Mouse (Mus musculus): ENCODE results near the gene Themis2. TPM values are rescaled to one million over a fixed set of nuclear protein-coding genes. Genes with fewer than 3 reads are reported as not detected.
A peak's percentile ranks its signal among the peaks of the same experiment; 100 is the strongest.
"Not testable (repeated sequence)": the region's sequence is repeated elsewhere in the genome, so short reads cannot be mapped to it uniquely, and the experiment has no call there.

The Themis2 gene
- polyA plus RNA-seq, 1 experiment = 11.4 TPM

GRCm38 (mm10) chr4:132802171-132802637 is 6.0 kb upstream of the Themis2 start:
- Histone ChIP-seq H3K4me1 (replicated peaks; ENCODE audit: control insufficient read depth, insufficient read depth, low read length) (peaks cover 13% of the 10 kb centered on the region), H3K27me3 (ENCODE audit: control insufficient read depth, insufficient read depth, low read length) (no peaks in the 10 kb centered on the region), H3K27ac (ENCODE audit: control insufficient read depth, insufficient read depth, low read length) (peak overlapping the region; percentile 74), H3K36me3 (ENCODE audit: control insufficient read depth, insufficient read depth, low read length) (no peaks in the 10 kb centered on the region), H3K4me3 (ENCODE audit: control insufficient read depth, insufficient read depth, low read length) (peak overlapping the region; percentile 34)
- WGBS = 14% methylated on average over 16 of the region's 16 CpGs
- DNase-seq = peak; percentile 43
- TF ChIP-seq POLR2A (IDR thresholded peaks at IDR 0.05; ENCODE audit: control insufficient read depth, extremely low read depth, insufficient read depth, low read length, poor library complexity) (no peak), CTCF (IDR thresholded peaks at IDR 0.05; ENCODE audit: borderline replicate concordance, control insufficient read depth, extremely low read depth, insufficient read depth, low read length, poor library complexity) (0 out of 2 replicates have a peak, but pooled peaks have one; percentile 28)

- Histone ChIP-seq H3K36me3 (ENCODE audit: control insufficient read depth, insufficient read depth, low read length) (no peaks in the 10 kb centered on the region), H3K4me3 (ENCODE audit: control insufficient read depth, insufficient read depth, low read length) (no peak overlapping the region), H3K27ac (ENCODE audit: control insufficient read depth, insufficient read depth, low read length) (peak overlapping the region; percentile 31; the same call in 1 of the 2 replicates), H3K4me1 (replicated peaks; ENCODE audit: control insufficient read depth, insufficient read depth, low read length) (peaks cover 13% of the 10 kb centered on the region), H3K27me3 (ENCODE audit: control insufficient read depth, insufficient read depth, low read length) (no peaks in the 10 kb centered on the region)
- DNase-seq = no peak
- TF ChIP-seq CTCF (IDR thresholded peaks at IDR 0.05; ENCODE audit: borderline replicate concordance, control insufficient read depth, extremely low read depth, insufficient read depth, low read length, poor library complexity) (no peak), POLR2A (IDR thresholded peaks at IDR 0.05; ENCODE audit: control insufficient read depth, extremely low read depth, insufficient read depth, low read length, poor library complexity) (no peak)
- WGBS = 91% methylated on average over 18 of the region's 18 CpGs
These were observed 5.2 kb upstream of the Themis2 start for GRCm38 (mm10) chr4:132801176-132802077.

GRCm38 (mm10) chr4:132799845-132800244 is 3.7 kb upstream of the Themis2 start:
- 90% methylated on average over 4 of the region's 4 CpGs for WGBS
- Histone ChIP-seq H3K4me1 (replicated peaks; ENCODE audit: control insufficient read depth, insufficient read depth, low read length) (peaks cover 22% of the 10 kb centered on the region), H3K36me3 (ENCODE audit: control insufficient read depth, insufficient read depth, low read length) (no peaks in the 10 kb centered on the region)

GRCm38 (mm10) chr4:132798666-132799065 is 2.5 kb upstream of the Themis2 start:
- not testable (repeated sequence) for H3K36me3 ChIP-seq (ENCODE audit: control insufficient read depth, insufficient read depth, low read length); H3K27ac ChIP-seq (ENCODE audit: control insufficient read depth, insufficient read depth, low read length); H3K27me3 ChIP-seq (ENCODE audit: control insufficient read depth, insufficient read depth, low read length); DNase-seq; H3K4me3 ChIP-seq (ENCODE audit: control insufficient read depth, insufficient read depth, low read length)
- 97% methylated on average over 3 of the region's 3 CpGs for WGBS
- H3K4me1 ChIP-seq (replicated peaks; ENCODE audit: control insufficient read depth, insufficient read depth, low read length) = peaks cover 24% of the 10 kb centered on the region

More at GRCm38 (mm10) chr4:132799845-132800244, 3.7 kb upstream of the Themis2 start:
- DNase-seq = no peak
- Histone ChIP-seq H3K4me3 (ENCODE audit: control insufficient read depth, insufficient read depth, low read length) (no peak overlapping the region), H3K27ac (ENCODE audit: control insufficient read depth, insufficient read depth, low read length) (no peak overlapping the region), H3K27me3 (ENCODE audit: control insufficient read depth, insufficient read depth, low read length) (peaks cover 2% of the 10 kb centered on the region; the same call in 1 of the 2 replicates)
- TF ChIP-seq POLR2A (IDR thresholded peaks at IDR 0.05; ENCODE audit: control insufficient read depth, extremely low read depth, insufficient read depth, low read length, poor library complexity) (no peak), CTCF (IDR thresholded peaks at IDR 0.05; ENCODE audit: borderline replicate concordance, control insufficient read depth, extremely low read depth, insufficient read depth, low read length, poor library complexity) (no peak)

- Histone ChIP-seq H3K27ac (ENCODE audit: control insufficient read depth, insufficient read depth, low read length) (no peak overlapping the region), H3K36me3 (ENCODE audit: control insufficient read depth, insufficient read depth, low read length) (no peaks in the 10 kb centered on the region), H3K27me3 (ENCODE audit: control insufficient read depth, insufficient read depth, low read length) (peaks cover 2% of the 10 kb centered on the region; the same call in 1 of the 2 replicates), H3K4me3 (ENCODE audit: control insufficient read depth, insufficient read depth, low read length) (no peak overlapping the region), H3K4me1 (replicated peaks; ENCODE audit: control insufficient read depth, insufficient read depth, low read length) (peaks cover 24% of the 10 kb centered on the region)
- no peak for DNase-seq
- 22% methylated on average over 4 of the region's 4 CpGs for WGBS
- TF ChIP-seq CTCF (IDR thresholded peaks at IDR 0.05; ENCODE audit: borderline replicate concordance, control insufficient read depth, extremely low read depth, insufficient read depth, low read length, poor library complexity) (no peak), POLR2A (IDR thresholded peaks at IDR 0.05; ENCODE audit: control insufficient read depth, extremely low read depth, insufficient read depth, low read length, poor library complexity) (no peak)
These were observed 1.8 kb upstream of the Themis2 start for GRCm38 (mm10) chr4:132798028-132798427.

- Histone ChIP-seq H3K36me3 (ENCODE audit: control insufficient read depth, insufficient read depth, low read length) (no peaks in the 10 kb centered on the region), H3K4me1 (replicated peaks; ENCODE audit: control insufficient read depth, insufficient read depth, low read length) (peaks cover 20% of the 10 kb centered on the region), H3K27ac (ENCODE audit: control insufficient read depth, insufficient read depth, low read length) (no peak overlapping the region), H3K27me3 (ENCODE audit: control insufficient read depth, insufficient read depth, low read length) (peaks cover 2% of the 10 kb centered on the region; the same call in 1 of the 2 replicates), H3K4me3 (ENCODE audit: control insufficient read depth, insufficient read depth, low read length) (no peak overlapping the region)
- no peak for DNase-seq
- no peak for TF ChIP-seq POLR2A (IDR thresholded peaks at IDR 0.05; ENCODE audit: control insufficient read depth, extremely low read depth, insufficient read depth, low read length, poor library complexity)
- TF ChIP-seq CTCF (IDR thresholded peaks at IDR 0.05; ENCODE audit: borderline replicate concordance, control insufficient read depth, extremely low read depth, insufficient read depth, low read length, poor library complexity) = no peak
- 11% methylated on average over 1 of the region's 1 CpGs for WGBS
These were observed 1.3 kb upstream of the Themis2 start for GRCm38 (mm10) chr4:132797461-132797860.
